Mouse (Mus musculus): ENCODE results near the gene Hnrnpm. TPM values are rescaled to one million over a fixed set of nuclear protein-coding genes. Genes with fewer than 3 reads are reported as not detected.

Hnrnpm gene
- 100 to 1,000 TPM in 1 of 2 experiments, 10 to 100 TPM in 1; 27.5 to 115 TPM for polyA plus RNA-seq (2012; fragmentation: generic; extraction: Trizol)

GRCm38 (mm10) chr17:33686760-33687159, at the start of gene Hnrnpm:
Hnrnpm (minus strand) TSS chr17:33686860.

GRCm38 (mm10) chr17:33718384-33718881, 31.8 kb upstream of the Hnrnpm start, which contains the start of gene March2:
March2 (minus strand) TSS chr17:33718670.

DNA sequence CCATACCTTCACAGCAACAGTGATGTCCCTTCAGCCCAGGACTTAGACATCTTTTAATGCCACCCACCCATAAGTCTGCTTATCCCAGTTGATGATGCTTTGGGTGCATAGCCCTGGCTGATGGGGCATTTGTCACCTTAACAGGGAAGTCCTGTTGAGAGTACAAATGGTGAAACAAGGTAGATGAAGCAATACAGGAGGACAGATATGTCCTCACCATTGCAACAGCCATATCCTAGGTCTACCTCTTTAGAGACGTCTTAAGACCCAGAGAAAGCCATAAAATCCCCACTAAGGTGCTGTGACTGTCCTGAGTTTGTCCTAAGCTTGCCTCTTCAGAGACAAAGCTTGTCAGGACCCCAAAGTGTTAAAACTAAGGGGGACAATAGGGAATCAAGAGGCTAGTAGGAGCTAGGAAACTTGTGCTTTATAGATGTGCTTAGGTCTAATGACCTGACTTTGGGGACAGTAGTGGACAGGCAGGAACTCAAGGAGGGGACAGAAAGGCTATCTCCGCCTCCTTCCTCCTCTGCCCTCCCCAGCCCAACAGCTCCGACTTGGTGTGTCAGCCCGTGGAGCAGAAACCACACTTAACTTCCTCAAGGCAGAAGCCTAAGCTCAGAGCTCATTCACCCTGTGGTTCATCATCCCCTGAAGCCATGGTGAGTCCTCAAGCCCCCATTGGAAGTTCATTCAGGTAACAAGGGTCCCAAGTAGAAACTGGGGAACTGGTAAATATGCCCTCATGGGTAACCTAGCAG, 49.0 kb downstream of the Hnrnpm start, which contains the start of gene Pram1:
TSS of gene Pram1 (plus strand) at position 541 of the 761 bp plus-strand sequence.

GRCm38 (mm10) chr17:33628621-33629486, 57.8 kb downstream of the Hnrnpm start, which contains the start of gene Zfp414:
Zfp414 (plus strand) TSS chr17:33629090.

Other genes starting within 250 kb of the Hnrnpm start
- 10 to 100 TPM in 1 of 2 experiments, 1 to 10 TPM in 1; 6.6 to 31.9 TPM for gene Adamts10, start 162.7 kb downstream of the Hnrnpm start, polyA plus RNA-seq (2012; fragmentation: generic; extraction: Trizol)
- under 1 TPM in 1 of 2 experiments, not detected in 1; 0.01 TPM for gene Myo1f, start 131.2 kb downstream of the Hnrnpm start, polyA plus RNA-seq (2012; fragmentation: generic; extraction: Trizol)
- gene Zfp414, start 57.8 kb downstream of the Hnrnpm start, polyA plus RNA-seq (2012; fragmentation: generic; extraction: Trizol) = 10 to 100 TPM; 57.0 to 81.0 TPM
- 1 to 10 TPM in 1 of 2 experiments, not detected in 1; 1.1 TPM for gene Pram1, start 48.8 kb downstream of the Hnrnpm start, polyA plus RNA-seq (2012; fragmentation: generic; extraction: Trizol)
- gene March2, start 31.8 kb upstream of the Hnrnpm start, polyA plus RNA-seq (2012; fragmentation: generic; extraction: Trizol) = 10 to 100 TPM; 40.8 to 81.8 TPM
- gene Rab11b, start 73.7 kb upstream of the Hnrnpm start, polyA plus RNA-seq (2012; fragmentation: generic; extraction: Trizol) = 100 to 1,000 TPM in 1 of 2 experiments, 10 to 100 TPM in 1; 96.4 to 219 TPM
- 100 to 1,000 TPM in 1 of 2 experiments, 10 to 100 TPM in 1; 32.8 to 266 TPM for gene Angptl4, start 95.0 kb upstream of the Hnrnpm start, polyA plus RNA-seq (2012; fragmentation: generic; extraction: Trizol)
- 1 to 10 TPM; 1.0 to 4.9 TPM for gene Kank3, start 123.7 kb upstream of the Hnrnpm start, polyA plus RNA-seq (2012; fragmentation: generic; extraction: Trizol)
- gene Rps28, start 137.7 kb upstream of the Hnrnpm start, polyA plus RNA-seq (2012; fragmentation: generic; extraction: Trizol) = over 10,000 TPM; 10,760 to 16,218 TPM
- 100 to 1,000 TPM; 479 to 931 TPM for gene Ndufa7, start 137.7 kb upstream of the Hnrnpm start, polyA plus RNA-seq (2012; fragmentation: generic; extraction: Trizol)
- 100 to 1,000 TPM in 1 of 2 experiments, 10 to 100 TPM in 1; 81.6 to 103 TPM for gene Cd320, start 156.2 kb upstream of the Hnrnpm start, polyA plus RNA-seq (2012; fragmentation: generic; extraction: Trizol)
- not detected for gene Gm7029, start 187.0 kb upstream of the Hnrnpm start, polyA plus RNA-seq (2012; fragmentation: generic; extraction: Trizol)
- gene Kifc1, start 203.8 kb upstream of the Hnrnpm start, polyA plus RNA-seq (2012; fragmentation: generic; extraction: Trizol) = 10 to 100 TPM; 39.2 to 77.3 TPM
- gene Platr17, start 218.3 kb upstream of the Hnrnpm start, polyA plus RNA-seq (2012; fragmentation: generic; extraction: Trizol) = under 1 TPM in 1 of 2 experiments, not detected in 1; 0.06 TPM
- 10 to 100 TPM; 13.4 to 31.0 TPM for gene Daxx, start 222.6 kb upstream of the Hnrnpm start, polyA plus RNA-seq (2012; fragmentation: generic; extraction: Trizol)
- gene Tapbp, start 229.0 kb upstream of the Hnrnpm start, polyA plus RNA-seq (2012; fragmentation: generic; extraction: Trizol) = 100 to 1,000 TPM in 1 of 2 experiments, 10 to 100 TPM in 1; 39.2 to 255 TPM
- 10 to 100 TPM; 20.9 to 42.1 TPM for gene Zbtb22, start 229.0 kb upstream of the Hnrnpm start, polyA plus RNA-seq (2012; fragmentation: generic; extraction: Trizol)
- gene Rgl2, start 242.7 kb upstream of the Hnrnpm start, polyA plus RNA-seq (2012; fragmentation: generic; extraction: Trizol) = 10 to 100 TPM; 19.9 to 40.0 TPM

All from C3H10T1/2 (cell line).